Mouse (Mus musculus) T-helper 2 cell (primary cell): Measurements from ENCODE around the gene Tcf7l2.

Experiments
- in situ Hi-C: fragments of 300-600 bp; cut with MboI, MseI; formaldehyde crosslinking; loops from one replicate; pipeline ENCODE4 v1.15.1; 2025; ENCODE audit warnings: high pct_unique_total_duplicates

Gene Tcf7l2

GRCm38 (mm10) chr19:55741439-55741928 lies at the start of gene Tcf7l2:
Gene Tcf7l2 (plus strand): TSS chr19:55741820.
- in situ Hi-C loops: no loop called here

GRCm38 (mm10) chr19:55694651-55695050 lies 47.0 kb upstream of the Tcf7l2 start:
- in situ Hi-C loops: no loop called here

GRCm38 (mm10) chr19:55695418-55695817 lies 46.2 kb upstream of the Tcf7l2 start:
- in situ Hi-C loops: no loop called here

GRCm38 (mm10) chr19:55698892-55699291 lies 42.7 kb upstream of the Tcf7l2 start:
- in situ Hi-C loops: no loop called here

GRCm38 (mm10) chr19:55700214-55700568 lies 41.4 kb upstream of the Tcf7l2 start:
- in situ Hi-C loops: no loop called here

GRCm38 (mm10) chr19:55700569-55701282 lies 40.9 kb upstream of the Tcf7l2 start:
- in situ Hi-C loops: no loop called here

GRCm38 (mm10) chr19:55701283-55701633 lies 40.4 kb upstream of the Tcf7l2 start:
- in situ Hi-C loops: no loop called here

GRCm38 (mm10) chr19:55702081-55702480 lies 39.5 kb upstream of the Tcf7l2 start:
- in situ Hi-C loops: no loop called here

- in situ Hi-C loops: no loop called here
Measured at GRCm38 (mm10) chr19:55702716-55703115, 38.9 kb upstream of the Tcf7l2 start.

GRCm38 (mm10) chr19:55704071-55704470 lies 37.5 kb upstream of the Tcf7l2 start:
- in situ Hi-C loops: no loop called here

- in situ Hi-C loops: no loop called here
Measured at GRCm38 (mm10) chr19:55706300-55706699, 35.3 kb upstream of the Tcf7l2 start.

- in situ Hi-C loops: no loop called here
Measured at GRCm38 (mm10) chr19:55706806-55707205, 34.8 kb upstream of the Tcf7l2 start.

- in situ Hi-C loops: no loop called here
Measured at GRCm38 (mm10) chr19:55708031-55708554, 33.5 kb upstream of the Tcf7l2 start.

GRCm38 (mm10) chr19:55710841-55711240 lies 30.8 kb upstream of the Tcf7l2 start:
- in situ Hi-C loops: no loop called here

- in situ Hi-C loops: no loop called here
Measured at GRCm38 (mm10) chr19:55711701-55712100, 29.9 kb upstream of the Tcf7l2 start.

- in situ Hi-C loops: no loop called here
Measured at GRCm38 (mm10) chr19:55712678-55713077, 28.9 kb upstream of the Tcf7l2 start.

GRCm38 (mm10) chr19:55714015-55714414 lies 27.6 kb upstream of the Tcf7l2 start:
- in situ Hi-C loops: no loop called here

GRCm38 (mm10) chr19:55714665-55715064 lies 27.0 kb upstream of the Tcf7l2 start:
- in situ Hi-C loops: no loop called here

GRCm38 (mm10) chr19:55719083-55719482 lies 22.5 kb upstream of the Tcf7l2 start:
- in situ Hi-C loops: no loop called here

GRCm38 (mm10) chr19:55719524-55720408 lies 21.9 kb upstream of the Tcf7l2 start:
- in situ Hi-C loops: no loop called here

- in situ Hi-C loops: no loop called here
Measured at GRCm38 (mm10) chr19:55720409-55721092, 21.1 kb upstream of the Tcf7l2 start.

GRCm38 (mm10) chr19:55722376-55722775 lies 19.2 kb upstream of the Tcf7l2 start:
- in situ Hi-C loops: no loop called here
